Mouse (Mus musculus): ENCODE data around the gene Klk13. TPM values are rescaled to one million over a fixed set of nuclear protein-coding genes. Genes with fewer than 3 reads are reported as not detected.

The Klk13 gene
- not detected for polyA plus RNA-seq (2014; fragmentation: Illumina TruSeq; extraction: RNeasy Lipid Tissue Mini Kit (QIAGEN cat#74804); ENCODE audit: low read depth, low replicate concordance)

GRCm38 (mm10) chr7:43712267-43712666, at the start of gene Klk13:
Gene Klk13, plus strand, starts transcription at chr7:43712567.

GRCm38 (mm10) chr7:43671809-43672580, 40.4 kb upstream of the Klk13 start, which contains the start of gene Ctu1:
Gene Ctu1, plus strand, starts transcription at chr7:43672016.

DNA sequence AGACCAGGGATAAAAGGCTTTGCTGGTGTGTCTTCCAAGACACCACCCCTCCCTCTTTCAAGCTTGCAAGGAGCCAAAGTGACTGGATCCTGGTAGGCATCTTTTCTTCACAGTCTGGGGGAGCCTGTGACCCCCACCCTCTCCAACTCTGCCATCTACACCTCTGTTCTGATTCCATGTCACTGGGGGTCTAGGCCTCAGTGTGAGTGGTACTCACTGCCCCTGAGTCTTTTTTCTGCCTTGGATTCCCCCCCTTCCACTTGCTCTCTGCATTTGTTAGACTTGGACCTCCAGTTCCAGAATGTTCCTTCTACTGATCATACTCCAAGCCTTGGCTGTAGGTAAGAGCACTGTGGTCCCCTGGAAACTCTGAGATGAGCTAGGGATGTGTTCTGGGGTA, 22.2 kb upstream of the Klk13 start, which contains the start of gene Klk14:
Klk14 (plus strand) TSS at position 301 of the 400 bp plus-strand sequence.

GRCm38 (mm10) chr7:43768597-43768996, 56.2 kb downstream of the Klk13 start, which contains the start of gene Klk12:
Gene Klk12, plus strand, starts transcription at chr7:43768897.

DNA sequence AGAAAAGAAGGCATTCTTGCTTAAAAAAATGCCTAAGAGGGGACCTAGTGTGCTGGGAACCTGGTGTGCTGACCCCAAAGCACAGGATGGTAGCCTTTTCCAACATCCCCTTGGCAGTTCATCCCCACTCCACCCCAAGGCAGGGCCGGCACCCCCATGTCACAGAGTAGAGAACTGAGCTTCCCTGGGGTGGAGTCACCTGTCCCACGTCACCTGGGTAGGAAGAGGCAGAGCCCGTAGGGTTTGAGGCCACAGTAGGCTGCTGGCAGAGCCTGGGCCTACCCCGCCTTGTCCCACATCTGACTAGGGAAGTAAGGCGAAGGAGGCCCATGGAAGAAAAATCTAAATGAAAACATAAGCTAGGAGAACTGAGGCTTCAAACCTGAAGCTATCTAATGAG, 62.0 kb downstream of the Klk13 start, which contains the start of gene Klk11:
Klk11 (plus strand) TSS at position 241 of the 400 bp plus-strand sequence.

Other genes starting within 250 kb of the Klk13 start
- gene Vsig10l, start 249.4 kb upstream of the Klk13 start, polyA plus RNA-seq (2014; fragmentation: Illumina TruSeq; extraction: RNeasy Lipid Tissue Mini Kit (QIAGEN cat#74804); ENCODE audit: low read depth, low replicate concordance) = 0.41 TPM
- gene Iglon5, start 222.5 kb upstream of the Klk13 start, polyA plus RNA-seq (2014; fragmentation: Illumina TruSeq; extraction: RNeasy Lipid Tissue Mini Kit (QIAGEN cat#74804); ENCODE audit: low read depth, low replicate concordance) = not detected
- gene 4931406B18Rik, start 206.6 kb upstream of the Klk13 start, polyA plus RNA-seq (2014; fragmentation: Illumina TruSeq; extraction: RNeasy Lipid Tissue Mini Kit (QIAGEN cat#74804); ENCODE audit: low read depth, low replicate concordance) = not detected
- 7.9 TPM for gene Cd33, start 168.1 kb upstream of the Klk13 start, polyA plus RNA-seq (2014; fragmentation: Illumina TruSeq; extraction: RNeasy Lipid Tissue Mini Kit (QIAGEN cat#74804); ENCODE audit: low read depth, low replicate concordance)
- 2.2 TPM for gene Zfp658, start 150.3 kb upstream of the Klk13 start, polyA plus RNA-seq (2014; fragmentation: Illumina TruSeq; extraction: RNeasy Lipid Tissue Mini Kit (QIAGEN cat#74804); ENCODE audit: low read depth, low replicate concordance)
- gene Zfp719, start 133.0 kb upstream of the Klk13 start, polyA plus RNA-seq (2014; fragmentation: Illumina TruSeq; extraction: RNeasy Lipid Tissue Mini Kit (QIAGEN cat#74804); ENCODE audit: low read depth, low replicate concordance) = 32.9 TPM
- not detected for gene Zfp819, start 105.4 kb upstream of the Klk13 start, polyA plus RNA-seq (2014; fragmentation: Illumina TruSeq; extraction: RNeasy Lipid Tissue Mini Kit (QIAGEN cat#74804); ENCODE audit: low read depth, low replicate concordance)
- not detected for gene Ceacam18, start 77.9 kb upstream of the Klk13 start, polyA plus RNA-seq (2014; fragmentation: Illumina TruSeq; extraction: RNeasy Lipid Tissue Mini Kit (QIAGEN cat#74804); ENCODE audit: low read depth, low replicate concordance)
- 0.76 TPM for gene Siglece, start 52.4 kb upstream of the Klk13 start, polyA plus RNA-seq (2014; fragmentation: Illumina TruSeq; extraction: RNeasy Lipid Tissue Mini Kit (QIAGEN cat#74804); ENCODE audit: low read depth, low replicate concordance)
- gene Ctu1, start 40.6 kb upstream of the Klk13 start, polyA plus RNA-seq (2014; fragmentation: Illumina TruSeq; extraction: RNeasy Lipid Tissue Mini Kit (QIAGEN cat#74804); ENCODE audit: low read depth, low replicate concordance) = 2.8 TPM
- gene Klk14, start 22.1 kb upstream of the Klk13 start, polyA plus RNA-seq (2014; fragmentation: Illumina TruSeq; extraction: RNeasy Lipid Tissue Mini Kit (QIAGEN cat#74804); ENCODE audit: low read depth, low replicate concordance) = not detected
- gene Klk12, start 56.3 kb downstream of the Klk13 start, polyA plus RNA-seq (2014; fragmentation: Illumina TruSeq; extraction: RNeasy Lipid Tissue Mini Kit (QIAGEN cat#74804); ENCODE audit: low read depth, low replicate concordance) = not detected
- not detected for gene Klk11, start 62.0 kb downstream of the Klk13 start, polyA plus RNA-seq (2014; fragmentation: Illumina TruSeq; extraction: RNeasy Lipid Tissue Mini Kit (QIAGEN cat#74804); ENCODE audit: low read depth, low replicate concordance)
- gene Klk10, start 68.5 kb downstream of the Klk13 start, polyA plus RNA-seq (2014; fragmentation: Illumina TruSeq; extraction: RNeasy Lipid Tissue Mini Kit (QIAGEN cat#74804); ENCODE audit: low read depth, low replicate concordance) = 0.58 TPM
- gene Klk9, start 79.3 kb downstream of the Klk13 start, polyA plus RNA-seq (2014; fragmentation: Illumina TruSeq; extraction: RNeasy Lipid Tissue Mini Kit (QIAGEN cat#74804); ENCODE audit: low read depth, low replicate concordance) = not detected
- gene Klk8, start 85.0 kb downstream of the Klk13 start, polyA plus RNA-seq (2014; fragmentation: Illumina TruSeq; extraction: RNeasy Lipid Tissue Mini Kit (QIAGEN cat#74804); ENCODE audit: low read depth, low replicate concordance) = not detected
- gene Klk7, start 98.7 kb downstream of the Klk13 start, polyA plus RNA-seq (2014; fragmentation: Illumina TruSeq; extraction: RNeasy Lipid Tissue Mini Kit (QIAGEN cat#74804); ENCODE audit: low read depth, low replicate concordance) = not detected
- gene Klk6, start 111.9 kb downstream of the Klk13 start, polyA plus RNA-seq (2014; fragmentation: Illumina TruSeq; extraction: RNeasy Lipid Tissue Mini Kit (QIAGEN cat#74804); ENCODE audit: low read depth, low replicate concordance) = not detected
- gene Klk5, start 129.4 kb downstream of the Klk13 start, polyA plus RNA-seq (2014; fragmentation: Illumina TruSeq; extraction: RNeasy Lipid Tissue Mini Kit (QIAGEN cat#74804); ENCODE audit: low read depth, low replicate concordance) = not detected
- gene Klk4, start 168.6 kb downstream of the Klk13 start, polyA plus RNA-seq (2014; fragmentation: Illumina TruSeq; extraction: RNeasy Lipid Tissue Mini Kit (QIAGEN cat#74804); ENCODE audit: low read depth, low replicate concordance) = not detected
- not detected for gene Klk15, start 221.2 kb downstream of the Klk13 start, polyA plus RNA-seq (2014; fragmentation: Illumina TruSeq; extraction: RNeasy Lipid Tissue Mini Kit (QIAGEN cat#74804); ENCODE audit: low read depth, low replicate concordance)
- not detected for gene Klk1b8, start 238.1 kb downstream of the Klk13 start, polyA plus RNA-seq (2014; fragmentation: Illumina TruSeq; extraction: RNeasy Lipid Tissue Mini Kit (QIAGEN cat#74804); ENCODE audit: low read depth, low replicate concordance)